Mouse (Mus musculus) liver, postnatal 0 days (tissue): ENCODE measurements at regions not wholly inside any gene's neighbourhood (a gene's known extent, or its start where the extent isn't known, plus 50 kb on each side); places are given as distances from the start of the nearest gene placed in this dataset.

ENCODE experiments used
- CTCF ChIP-seq: sonication (generic); IDR thresholded peaks from 2 replicates; pipeline ENCODE4 v1.5.1; 2016; ENCODE audit warnings: antibody characterized with exemption, low read depth
- EP300 ChIP-seq: IDR thresholded peaks from 2 replicates; pipeline ENCODE4 v1.6.1; 2016; ENCODE audit warnings: antibody characterized with exemption, low read depth, mild to moderate bottlenecking

DNA sequence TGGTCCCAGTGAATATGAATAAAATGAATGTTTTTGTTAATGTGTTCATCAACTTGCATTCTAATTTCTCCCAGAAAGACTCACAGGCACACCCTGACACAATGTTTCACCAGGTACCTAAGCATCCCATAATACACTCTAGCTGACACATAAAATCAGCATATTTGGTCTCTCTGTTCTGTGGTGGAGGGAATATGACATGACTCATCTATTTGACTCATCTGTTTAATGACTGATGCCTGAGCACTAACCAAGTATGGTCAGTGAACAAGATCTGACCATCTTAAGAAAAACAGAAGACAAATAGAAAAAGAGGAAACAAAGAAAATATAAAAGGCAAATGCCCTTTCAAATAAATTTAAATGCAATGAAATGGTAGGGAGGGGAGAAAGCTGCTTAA is 367.0 kb upstream of the Ercc4 start:
- no peak for TF ChIP-seq CTCF
- TF ChIP-seq EP300 = no peak
